Mouse (Mus musculus): ENCODE data around the gene Akt1. TPM values are rescaled to one million over a fixed set of nuclear protein-coding genes. Genes with fewer than 3 reads are reported as not detected.
A peak's percentile ranks its signal among the peaks of the same experiment; 100 is the strongest.

The Akt1 gene
- polyA plus RNA-seq, 1 experiment from 2014 or later: 46.4 TPM

DNA sequence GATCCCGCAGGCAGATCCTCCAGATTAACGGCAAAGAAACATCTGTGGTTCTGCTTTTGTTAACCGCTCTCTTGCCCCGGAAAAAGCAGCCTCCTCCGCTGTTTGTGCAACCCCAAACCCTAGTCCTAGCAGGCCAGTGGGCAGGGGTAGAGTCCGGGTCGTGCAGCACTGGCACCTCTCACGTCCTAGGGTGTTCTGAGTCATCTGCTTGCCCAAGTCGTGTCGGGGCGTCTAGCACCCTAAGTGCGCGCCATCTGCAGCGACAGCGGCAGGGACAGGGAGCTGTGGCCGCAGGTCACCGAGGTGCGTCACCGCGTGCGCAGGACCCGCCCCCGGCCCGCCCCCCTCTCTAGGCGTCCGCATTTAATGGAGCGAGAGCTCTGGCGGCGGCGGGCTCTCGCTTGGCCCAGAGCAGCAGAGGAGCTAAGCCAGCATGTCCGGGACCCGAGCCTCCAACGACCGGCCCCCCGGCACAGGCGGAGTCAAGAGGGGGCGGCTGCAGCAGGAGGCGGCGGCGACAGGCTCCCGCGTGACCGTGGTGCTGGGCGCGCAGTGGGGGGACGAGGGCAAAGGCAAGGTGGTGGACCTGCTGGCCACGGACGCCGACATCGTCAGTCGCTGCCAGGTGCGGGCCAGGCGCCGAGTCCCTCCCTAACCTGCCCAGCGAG, 54.9 kb downstream of the Akt1 start, which contains the start of gene Adssl1:
Gene Adssl1, plus strand, starts transcription at position 360 of the 668 bp plus-strand sequence.
- no peaks in the 10 kb centered on the region for H3K36me3 ChIP-seq (ENCODE audit: poor library complexity, severe bottlenecking)
- peaks cover 42% of the 10 kb centered on the region for H3K27me3 ChIP-seq
- peak; percentile 62 for ATAC-seq
- peak within 1 kb of the TSS; percentile 95 for H3K4me2 ChIP-seq
- H3K4me3 ChIP-seq: peak within 1 kb of the TSS; percentile 49
- under 1% methylated on average over 36 of the region's 56 CpGs for WGBS
- no peak within 1 kb of the TSS for H3K27ac ChIP-seq
- H3K9me3 ChIP-seq (replicated peaks): no peaks in the 10 kb centered on the region
- peak within 1 kb of the TSS; percentile 74 for H3K9ac ChIP-seq
- H3K4me1 ChIP-seq: peaks cover 21% of the 10 kb centered on the region

DNA sequence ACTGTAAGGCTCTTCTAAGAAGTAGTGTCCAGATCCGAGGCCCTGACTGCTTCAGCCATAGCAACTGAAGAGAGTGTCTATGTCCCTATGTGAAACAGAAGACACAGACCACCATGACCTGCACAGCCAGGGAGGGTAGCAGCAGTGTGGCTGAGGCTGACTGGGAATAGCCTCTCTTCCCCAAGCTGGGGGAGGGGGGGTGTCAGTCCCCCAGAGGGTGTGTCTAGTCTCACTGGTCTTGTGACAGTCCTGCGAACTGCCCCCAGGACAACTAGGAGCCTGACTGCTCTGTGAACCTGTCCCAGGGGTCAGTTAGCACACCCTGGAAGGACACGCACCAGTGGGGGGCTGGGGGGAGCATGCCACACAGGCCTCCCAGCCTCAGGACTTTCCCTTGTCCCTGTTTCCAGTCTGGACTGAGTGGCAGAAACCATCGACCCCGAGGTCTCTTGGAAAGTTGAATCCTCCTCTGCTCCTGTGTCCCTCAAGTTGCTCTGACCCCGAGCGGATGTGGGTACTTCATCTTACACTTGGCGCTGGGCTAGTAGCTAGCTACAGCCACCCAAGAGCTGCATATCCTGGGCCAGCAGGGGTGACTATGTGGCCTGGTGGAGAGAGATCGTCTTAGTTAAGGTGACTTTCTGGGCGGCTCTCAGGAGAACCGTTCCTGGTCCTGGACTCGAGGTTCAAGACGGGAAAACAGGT, 55.6 kb downstream of the Akt1 start:
- Histone ChIP-seq H3K27ac (no peak overlapping the region), H3K4me1 (peaks cover 21% of the 10 kb centered on the region), H3K27me3 (peaks cover 42% of the 10 kb centered on the region), H3K9ac (peak overlapping the region; percentile 74), H3K9me3 (replicated peaks) (no peaks in the 10 kb centered on the region), H3K36me3 (ENCODE audit: poor library complexity, severe bottlenecking) (no peaks in the 10 kb centered on the region), H3K4me3 (peak overlapping the region; percentile 49), H3K4me2 (peak overlapping the region; percentile 95)
- WGBS: 35% methylated on average over 13 of the region's 13 CpGs
- no peak for ATAC-seq

DNA sequence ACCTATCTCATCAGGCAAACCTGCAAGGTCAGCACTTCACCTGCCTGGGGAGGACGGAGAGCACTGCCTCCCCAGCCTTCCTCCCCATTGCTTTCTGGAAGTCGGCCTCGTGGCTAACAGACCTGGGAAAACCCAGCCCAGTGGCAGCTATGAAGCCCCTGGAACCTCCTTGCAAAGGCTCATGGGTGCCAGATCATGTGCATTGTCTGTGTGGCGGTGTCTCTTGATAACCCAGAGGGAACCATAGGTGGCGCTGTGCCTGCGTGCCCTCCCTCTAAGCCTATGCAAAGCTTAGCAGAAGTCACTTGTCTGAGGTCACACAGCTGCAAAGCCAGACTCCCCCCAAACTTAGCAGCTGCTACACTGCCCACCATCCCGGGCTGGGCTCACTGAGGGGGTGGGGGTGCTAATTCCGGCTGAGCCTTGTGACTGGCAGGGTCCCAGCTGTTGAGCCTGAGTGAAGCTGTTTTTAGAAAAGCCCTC, 56.7 kb downstream of the Akt1 start:
- Histone ChIP-seq H3K4me2 (no peak overlapping the region), H3K4me3 (no peak overlapping the region), H3K9ac (no peak overlapping the region), H3K4me1 (peaks cover 21% of the 10 kb centered on the region), H3K36me3 (ENCODE audit: poor library complexity, severe bottlenecking) (no peaks in the 10 kb centered on the region), H3K9me3 (replicated peaks) (no peaks in the 10 kb centered on the region), H3K27ac (no peak overlapping the region), H3K27me3 (peaks cover 42% of the 10 kb centered on the region)
- 11% methylated on average over 8 of the region's 8 CpGs for WGBS
- ATAC-seq: peak; percentile 54

DNA sequence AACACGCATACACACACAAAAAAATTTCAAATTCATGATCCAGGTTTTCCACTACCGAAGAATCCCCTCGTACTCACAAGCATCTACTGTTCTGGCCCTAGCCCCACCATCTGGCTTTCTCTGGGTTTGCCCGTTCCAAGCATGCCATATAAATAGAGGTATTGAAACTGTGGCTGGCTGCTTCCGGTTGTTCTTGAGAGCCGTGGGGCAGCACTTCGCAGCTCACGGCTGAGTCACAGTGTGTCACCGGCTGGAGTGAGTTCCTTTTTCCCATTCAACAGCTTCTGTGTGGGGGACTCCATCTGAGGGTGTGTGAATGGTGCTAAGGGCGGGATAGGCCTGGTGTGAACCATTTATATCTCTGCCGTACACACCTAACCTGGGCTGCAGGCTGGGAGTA, 57.5 kb downstream of the Akt1 start:
- peaks cover 39% of the 10 kb centered on the region for H3K27me3 ChIP-seq
- WGBS: 83% methylated on average over 11 of the region's 11 CpGs
- H3K9ac ChIP-seq: no peak overlapping the region
- no peak overlapping the region for H3K4me3 ChIP-seq
- no peak overlapping the region for H3K27ac ChIP-seq
- H3K9me3 ChIP-seq (replicated peaks): no peaks in the 10 kb centered on the region
- H3K36me3 ChIP-seq (ENCODE audit: poor library complexity, severe bottlenecking): no peaks in the 10 kb centered on the region
- peaks cover 21% of the 10 kb centered on the region for H3K4me1 ChIP-seq
- no peak for ATAC-seq
- H3K4me2 ChIP-seq: no peak overlapping the region

DNA sequence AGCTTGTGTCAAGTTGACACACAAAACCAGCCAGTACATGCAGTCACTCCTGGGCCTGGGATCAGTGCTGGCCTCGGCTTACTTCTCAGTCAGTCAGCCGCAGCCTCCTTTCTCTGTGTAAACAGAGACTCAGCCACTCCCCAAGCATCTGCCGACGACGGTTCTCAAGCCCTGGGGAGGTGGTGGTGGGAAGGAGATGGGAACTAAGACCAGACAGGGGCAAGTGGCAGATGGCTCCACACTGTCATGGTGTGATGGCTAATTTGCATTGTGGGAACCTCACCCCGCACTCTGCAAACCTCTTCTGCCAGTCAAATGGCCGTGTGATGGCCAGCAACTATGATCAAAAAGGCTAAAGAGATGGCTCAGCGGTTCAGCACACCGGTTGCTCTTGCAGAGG, 58.0 kb downstream of the Akt1 start:
- no peaks in the 10 kb centered on the region for H3K36me3 ChIP-seq (ENCODE audit: poor library complexity, severe bottlenecking)
- WGBS: 70% methylated on average over 9 of the region's 9 CpGs
- peaks cover 33% of the 10 kb centered on the region for H3K27me3 ChIP-seq
- H3K4me1 ChIP-seq: peaks cover 21% of the 10 kb centered on the region
- H3K4me3 ChIP-seq: no peak overlapping the region
- no peak overlapping the region for H3K27ac ChIP-seq
- no peak overlapping the region for H3K9ac ChIP-seq
- H3K4me2 ChIP-seq: no peak overlapping the region
- H3K9me3 ChIP-seq (replicated peaks): no peaks in the 10 kb centered on the region
- no peak for ATAC-seq

DNA sequence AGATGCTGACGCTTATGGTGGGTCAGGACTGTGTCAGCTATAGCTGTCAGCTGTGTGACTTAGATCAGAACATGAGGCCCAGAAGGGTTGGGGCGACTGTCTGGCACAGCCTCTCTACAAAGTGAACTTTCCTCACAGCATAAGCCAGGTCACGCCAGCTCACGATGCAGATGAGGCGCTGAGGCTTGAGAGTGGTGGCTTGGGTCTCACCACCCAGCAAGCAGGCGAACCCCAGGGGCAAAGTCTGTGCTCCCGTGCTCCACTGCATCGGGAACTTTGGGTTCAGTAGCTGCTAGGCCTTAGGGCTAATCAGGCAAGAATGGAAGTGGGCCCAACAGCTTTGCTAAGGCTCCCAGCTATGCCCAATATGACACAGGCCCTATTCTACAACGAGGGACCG, 65.7 kb downstream of the Akt1 start:
- 91% methylated on average over 10 of the region's 10 CpGs for WGBS
- no peaks in the 10 kb centered on the region for H3K9me3 ChIP-seq (replicated peaks)
- H3K4me1 ChIP-seq: peaks cover 10% of the 10 kb centered on the region; the same call in 1 of the 2 replicates
- no peak overlapping the region for H3K9ac ChIP-seq
- no peaks in the 10 kb centered on the region for H3K27me3 ChIP-seq
- H3K4me2 ChIP-seq: no peak overlapping the region
- no peak for ATAC-seq
- H3K4me3 ChIP-seq: no peak overlapping the region
- H3K36me3 ChIP-seq (ENCODE audit: poor library complexity, severe bottlenecking): no peaks in the 10 kb centered on the region
- H3K27ac ChIP-seq: no peak overlapping the region

DNA sequence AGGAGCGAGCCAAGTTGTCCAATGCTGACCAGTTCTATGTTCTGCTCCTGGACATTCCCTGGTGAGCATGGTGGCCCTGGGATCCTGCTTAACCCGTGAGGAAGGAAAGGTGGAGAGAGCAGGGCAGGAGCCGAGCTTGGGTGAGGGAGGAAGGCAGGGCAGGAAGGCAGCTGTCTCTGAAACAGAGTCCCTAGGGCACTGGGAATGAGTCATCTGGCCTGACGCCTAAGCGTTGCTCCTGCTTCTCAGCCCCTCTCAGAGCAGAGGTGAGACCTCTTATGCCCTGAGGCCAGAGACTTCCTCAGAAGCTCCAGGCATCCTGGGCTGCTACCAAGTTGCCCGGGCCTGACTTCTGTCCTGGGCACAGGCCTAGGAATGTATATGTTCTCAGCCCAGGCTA, 67.7 kb downstream of the Akt1 start:
- no peak overlapping the region for H3K27ac ChIP-seq
- no peak overlapping the region for H3K4me2 ChIP-seq
- peaks cover 10% of the 10 kb centered on the region; the same call in 1 of the 2 replicates for H3K4me1 ChIP-seq
- ATAC-seq: no peak
- H3K4me3 ChIP-seq: no peak overlapping the region
- no peaks in the 10 kb centered on the region for H3K9me3 ChIP-seq (replicated peaks)
- no peaks in the 10 kb centered on the region for H3K27me3 ChIP-seq
- H3K36me3 ChIP-seq (ENCODE audit: poor library complexity, severe bottlenecking): no peaks in the 10 kb centered on the region
- WGBS: 83% methylated on average over 6 of the region's 6 CpGs
- no peak overlapping the region for H3K9ac ChIP-seq

DNA sequence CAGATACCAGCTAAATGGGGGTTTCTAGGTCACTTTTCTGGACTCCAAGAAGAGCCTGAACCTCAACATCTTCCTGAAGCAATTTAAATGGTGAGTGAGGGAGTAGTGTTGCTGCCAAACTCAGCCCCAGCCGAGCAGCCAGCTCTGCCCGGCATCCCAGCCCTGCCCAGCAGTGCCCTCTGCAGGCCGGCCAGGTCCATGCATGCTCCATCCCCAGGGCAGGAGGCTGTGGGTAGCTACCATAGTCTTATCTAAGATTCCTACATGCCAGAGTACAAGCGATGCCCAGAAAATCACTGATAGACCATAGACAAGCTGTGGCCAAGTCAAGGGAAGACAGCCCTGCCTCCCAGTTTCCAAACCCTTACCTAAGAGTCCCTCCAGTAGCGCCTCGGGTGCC, 68.9 kb downstream of the Akt1 start:
- WGBS: 44% methylated on average over 6 of the region's 6 CpGs
- Histone ChIP-seq H3K4me2 (no peak overlapping the region), H3K4me3 (no peak overlapping the region), H3K27me3 (no peaks in the 10 kb centered on the region), H3K36me3 (ENCODE audit: poor library complexity, severe bottlenecking) (no peaks in the 10 kb centered on the region), H3K9ac (no peak overlapping the region), H3K9me3 (replicated peaks) (no peaks in the 10 kb centered on the region), H3K27ac (no peak overlapping the region), H3K4me1 (peaks cover 10% of the 10 kb centered on the region; the same call in 1 of the 2 replicates)
- peak; percentile 68 for ATAC-seq

DNA sequence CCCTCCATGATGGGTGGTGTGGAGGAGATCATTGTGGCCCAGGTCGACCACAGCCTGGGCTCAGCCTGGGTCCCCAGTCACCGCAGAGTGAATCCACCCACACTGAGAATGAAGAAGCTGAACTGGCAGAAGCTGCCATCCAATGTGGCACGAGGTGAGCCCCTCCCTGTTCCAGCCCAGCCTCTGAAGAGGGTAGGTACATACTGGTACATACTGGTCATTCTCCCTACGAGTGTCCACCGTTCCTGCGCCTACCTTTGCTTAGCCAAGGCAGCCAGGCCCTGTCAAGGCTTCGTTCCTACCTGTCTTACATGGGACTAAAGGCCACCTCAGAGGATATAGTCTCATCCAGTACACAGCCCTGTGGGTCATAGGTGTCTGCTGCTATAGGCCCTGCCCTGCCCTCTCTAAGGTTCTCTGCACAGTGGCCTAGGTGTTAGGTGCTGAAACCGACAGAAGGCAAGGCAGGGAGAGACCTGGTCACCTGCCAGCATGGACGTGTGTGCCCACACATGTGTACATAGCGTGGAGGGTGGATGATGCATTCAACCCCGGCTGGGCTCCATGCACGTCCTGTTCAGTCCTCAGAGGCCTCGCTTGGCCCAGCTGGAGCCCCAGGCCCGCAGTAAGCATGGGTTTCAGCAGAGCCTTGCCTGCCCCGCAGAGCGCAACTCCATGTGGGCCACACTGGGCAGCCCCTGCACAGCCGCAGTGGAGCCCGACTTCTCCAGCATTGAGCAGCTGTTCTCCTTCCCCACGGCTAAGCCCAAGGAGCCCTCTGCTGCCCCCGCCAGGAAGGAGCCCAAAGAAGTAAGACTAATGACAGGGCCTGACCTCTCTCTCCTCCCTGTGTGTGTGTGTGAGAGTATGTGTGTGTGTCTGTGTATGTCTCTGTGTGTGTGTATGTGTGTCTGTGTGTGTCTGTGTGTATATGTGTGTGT, 69.7 kb downstream of the Akt1 start:
- ATAC-seq: peak; percentile 74
- no peaks in the 10 kb centered on the region for H3K36me3 ChIP-seq (ENCODE audit: poor library complexity, severe bottlenecking)
- H3K4me2 ChIP-seq: no peak overlapping the region
- H3K4me1 ChIP-seq: peaks cover 10% of the 10 kb centered on the region; the same call in 1 of the 2 replicates
- whole genome bisulfite sequencing: 66% methylated on average over 20 of the region's 20 CpGs
- H3K9ac ChIP-seq: 0 out of 2 replicates have a peak overlapping the region, but pooled peaks have one; percentile 2
- H3K9me3 ChIP-seq (replicated peaks): no peaks in the 10 kb centered on the region
- H3K27me3 ChIP-seq: no peaks in the 10 kb centered on the region
- H3K4me3 ChIP-seq: no peak overlapping the region
- H3K27ac ChIP-seq: no peak overlapping the region

DNA sequence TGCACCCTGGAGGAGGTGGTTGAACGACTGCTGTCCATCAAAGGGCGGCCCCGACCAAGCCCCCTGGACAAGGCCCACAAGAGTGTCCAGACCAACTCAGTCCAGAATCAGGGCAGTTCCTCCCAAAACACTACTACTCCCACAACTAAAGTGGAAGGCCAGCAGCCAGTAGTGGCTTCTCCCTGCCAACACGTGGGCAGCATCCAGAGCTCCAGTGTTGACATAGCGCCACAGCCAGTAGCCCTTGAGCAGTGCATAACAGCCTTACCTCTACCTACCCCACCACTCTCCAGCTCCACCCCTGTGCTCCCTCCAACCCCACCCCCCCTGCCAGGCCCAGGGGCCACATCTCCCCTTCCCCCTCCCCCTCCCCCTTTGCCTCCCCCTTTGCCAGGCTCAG, 70.7 kb downstream of the Akt1 start:
- no peak overlapping the region for H3K27ac ChIP-seq

More for the DNA sequence above, 70.7 kb downstream of the Akt1 start:
- no peaks in the 10 kb centered on the region for H3K36me3 ChIP-seq (ENCODE audit: poor library complexity, severe bottlenecking)
- H3K27me3 ChIP-seq: no peaks in the 10 kb centered on the region
- no peak overlapping the region for H3K4me3 ChIP-seq
- H3K4me2 ChIP-seq: no peak overlapping the region
- 90% methylated on average over 5 of the region's 5 CpGs for WGBS
- H3K9me3 ChIP-seq (replicated peaks): no peaks in the 10 kb centered on the region
- H3K4me1 ChIP-seq: peaks cover 10% of the 10 kb centered on the region; the same call in 1 of the 2 replicates
- no peak for ATAC-seq
- no peak overlapping the region for H3K9ac ChIP-seq

Data from forebrain, embryonic 13.5 days (tissue).